In the genomic region with DNA sequence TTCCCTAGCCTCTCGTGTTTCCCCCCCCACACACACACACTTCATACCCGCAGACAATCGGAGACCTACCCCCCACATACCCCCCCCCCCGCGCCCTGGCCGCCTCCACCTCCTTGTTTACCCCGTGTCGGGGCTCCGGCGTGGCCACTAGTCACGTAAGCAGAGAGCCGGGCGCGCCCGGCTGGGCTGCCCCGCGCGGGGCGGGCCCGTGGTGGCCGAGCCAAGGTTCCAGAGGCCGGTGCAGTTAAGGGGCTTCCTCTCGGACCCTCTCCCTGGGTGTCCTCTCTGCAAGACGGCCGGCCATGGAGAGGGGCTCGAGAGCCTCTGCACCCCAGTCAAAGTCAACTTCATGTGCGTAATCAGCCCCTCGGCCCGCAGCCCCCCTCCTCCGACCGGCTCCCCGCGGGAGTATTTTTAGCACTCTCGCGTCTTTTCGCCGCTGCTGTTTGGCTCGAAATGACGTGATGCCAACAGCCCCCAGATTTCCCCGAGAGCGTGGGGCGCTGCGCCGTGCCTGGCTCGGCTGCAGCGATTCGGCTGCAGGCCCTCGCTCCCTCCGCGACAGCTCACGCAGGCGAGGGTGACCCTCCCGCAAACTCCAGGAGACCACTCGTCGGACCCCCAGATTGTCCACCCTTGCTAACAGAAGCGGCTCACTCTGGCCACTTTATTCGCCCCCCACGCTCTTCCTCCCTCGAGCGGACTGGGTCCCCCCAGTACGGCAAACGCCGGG, we compare ENCODE assay signal across 8 mouse cellular contexts. TPM values are rescaled to one million over a fixed set of nuclear protein-coding genes. Genes with fewer than 3 reads are reported as not detected.
DNase-seq lines count a peak whose midpoint lies in the region; ATAC-seq and TF ChIP-seq lines count a peak whose summit lies in the region.

No protein-coding gene starts in this region.

- H3K36me3 ChIP-seq in forebrain, embryonic 10.5 days (replicated peaks): peaks cover 5% of the 10 kb centered on the region; the same call in 1 of the 2 replicates
- H3K36me3 ChIP-seq in heart, embryonic 14.5 days (ENCODE audit: control insufficient read depth, insufficient read depth, low read length): no peaks in the 10 kb centered on the region
- H3K36me3 ChIP-seq in liver, embryonic 14.5 days (replicated peaks; ENCODE audit: control insufficient read depth, insufficient read depth, low read depth): no peaks in the 10 kb centered on the region
- H3K36me3 ChIP-seq in neural tube, embryonic 11.5 days (ENCODE audit: control insufficient read depth, insufficient read depth, low read length): no peaks in the 10 kb centered on the region
- H3K36me3 ChIP-seq in stomach, postnatal 0 days (ENCODE audit: control insufficient read depth, insufficient read depth, low read length): no peaks in the 10 kb centered on the region

- TF ChIP-seq EP300 in liver, embryonic 14.5 days (IDR thresholded peaks at IDR 0.05; ENCODE audit: low read depth): no peak; the same call in 1 of the 2 replicates
- TF ChIP-seq EP300 in stomach, postnatal 0 days (optimal IDR thresholded peaks at IDR 0.05): peak; percentile 24

- peak overlapping the region; percentile 94 for H3K27ac ChIP-seq in bone marrow macrophage, adult 2 months (ENCODE audit: insufficient read depth, low read depth, low read length)
- H3K27ac ChIP-seq in forebrain, embryonic 10.5 days: peak overlapping the region; percentile 96
- peak overlapping the region; percentile 98 to 99 for H3K27ac ChIP-seq in heart, embryonic 14.5 days (replicated peaks in 1 of 2; ENCODE audit: control insufficient read depth in 1 of 2, insufficient read depth in 1 of 2, low read depth in 2 of 2, low read length in 2 of 2)
- peak overlapping the region; percentile 94 for H3K27ac ChIP-seq in liver, embryonic 14.5 days
- peak overlapping the region; percentile 91 for H3K27ac ChIP-seq in neural tube, embryonic 11.5 days (ENCODE audit: low read depth, low read length)
- H3K27ac ChIP-seq in stomach, postnatal 0 days (replicated peaks): peak overlapping the region; percentile 100

- TF ChIP-seq CTCF in bone marrow macrophage, adult 2 months (IDR thresholded peaks at IDR 0.05; ENCODE audit: low read depth, low read length): no peak
- TF ChIP-seq CTCF in liver, embryonic 14.5 days (IDR thresholded peaks at IDR 0.05; ENCODE audit: low read depth): no peak
- TF ChIP-seq CTCF in stomach, postnatal 0 days (IDR thresholded peaks at IDR 0.05; ENCODE audit: low read depth): no peak

- WGBS in forebrain, embryonic 10.5 days: under 1% methylated on average over 63 of the region's 63 CpGs
- under 1% methylated on average over 63 of the region's 63 CpGs for WGBS in heart, embryonic 14.5 days
- WGBS in liver, embryonic 14.5 days (ENCODE audit: insufficient replicate concordance): under 1% methylated on average over 63 of the region's 63 CpGs
- WGBS in neural tube, embryonic 11.5 days: under 1% methylated on average over 61 of the region's 63 CpGs
- WGBS in stomach, postnatal 0 days: 0% methylated on average over 59 of the region's 63 CpGs

- ATAC-seq in heart, embryonic 14.5 days (ENCODE audit: insufficient number of reproducible peaks, insufficient read depth, low FRiP score, low read depth): peak; percentile 18
- ATAC-seq in liver, embryonic 14.5 days (ENCODE audit: insufficient read depth): peak; percentile 29
- peak; percentile 5 for ATAC-seq in neural tube, embryonic 11.5 days (ENCODE audit: insufficient read depth, low FRiP score, low TSS enrichment)
- ATAC-seq in stomach, postnatal 0 days (ENCODE audit: low FRiP score, low TSS enrichment): peak; percentile 54

- H3K9ac ChIP-seq in heart, embryonic 14.5 days (ENCODE audit: low read length): peak overlapping the region; percentile 98
- H3K9ac ChIP-seq in liver, embryonic 14.5 days (replicated peaks): peak overlapping the region; percentile 100
- peak overlapping the region; percentile 83 for H3K9ac ChIP-seq in neural tube, embryonic 11.5 days (ENCODE audit: low read length)
- peak overlapping the region; percentile 95 for H3K9ac ChIP-seq in stomach, postnatal 0 days (ENCODE audit: low read length)

- H3K4me1 ChIP-seq in bone marrow macrophage, adult 2 months (ENCODE audit: control insufficient read depth, insufficient read depth, low read length): peaks cover 23% of the 10 kb centered on the region
- peaks cover 53% of the 10 kb centered on the region for H3K4me1 ChIP-seq in forebrain, embryonic 10.5 days
- H3K4me1 ChIP-seq in heart, embryonic 14.5 days (ENCODE audit: control insufficient read depth in 2 of 2, insufficient read depth in 2 of 2, low read length in 2 of 2): peaks cover 12 to 19% of the 10 kb centered on the region in 2 experiments
- peaks cover 10 to 11% of the 10 kb centered on the region in 2 experiments for H3K4me1 ChIP-seq in liver, embryonic 14.5 days (replicated peaks; ENCODE audit: control insufficient read depth in 2 of 2, insufficient read depth in 2 of 2, low read length in 1 of 2)
- peaks cover 8% of the 10 kb centered on the region for H3K4me1 ChIP-seq in neural tube, embryonic 11.5 days (ENCODE audit: control insufficient read depth, insufficient read depth, low read length)
- H3K4me1 ChIP-seq in stomach, postnatal 0 days (replicated peaks; ENCODE audit: control insufficient read depth, insufficient read depth): peaks cover 8% of the 10 kb centered on the region; the same call in 1 of the 2 replicates

- H3K4me2 ChIP-seq in heart, embryonic 14.5 days (ENCODE audit: low read length): peak overlapping the region; percentile 94
- H3K4me2 ChIP-seq in liver, embryonic 14.5 days (ENCODE audit: low read depth): peak overlapping the region; percentile 100
- peak overlapping the region; percentile 97 for H3K4me2 ChIP-seq in neural tube, embryonic 11.5 days (ENCODE audit: low read depth)
- H3K4me2 ChIP-seq in stomach, postnatal 0 days (replicated peaks; ENCODE audit: low read depth): peak overlapping the region; percentile 99

- H3K4me3 ChIP-seq in bone marrow macrophage, adult 2 months (ENCODE audit: insufficient read depth, low read length): peak overlapping the region; percentile 100
- H3K4me3 ChIP-seq in forebrain, embryonic 10.5 days: peak overlapping the region; percentile 93
- H3K4me3 ChIP-seq in heart, embryonic 14.5 days (ENCODE audit: control insufficient read depth in 1 of 2, insufficient read depth in 1 of 2, low read depth in 1 of 2, low read length in 2 of 2): peak overlapping the region; percentile 70 to 84
- peak overlapping the region; percentile 96 to 99 for H3K4me3 ChIP-seq in liver, embryonic 14.5 days (ENCODE audit: insufficient read depth in 1 of 2, low read depth in 2 of 2, low read length in 2 of 2)
- H3K4me3 ChIP-seq in neural tube, embryonic 11.5 days (ENCODE audit: low read depth, low read length): peak overlapping the region; percentile 83
- H3K4me3 ChIP-seq in stomach, postnatal 0 days (ENCODE audit: low read depth, low read length): peak overlapping the region; percentile 83

- no peak for TF ChIP-seq POLR2A in bone marrow macrophage, adult 2 months (IDR thresholded peaks at IDR 0.05; ENCODE audit: borderline replicate concordance, low read depth, low read length)

- no peaks in the 10 kb centered on the region for H3K9me3 ChIP-seq in forebrain, embryonic 10.5 days
- no peaks in the 10 kb centered on the region for H3K9me3 ChIP-seq in heart, embryonic 14.5 days (ENCODE audit: control insufficient read depth, low read length)
- no peaks in the 10 kb centered on the region for H3K9me3 ChIP-seq in liver, embryonic 14.5 days (ENCODE audit: control insufficient read depth, low read length)
- no peaks in the 10 kb centered on the region for H3K9me3 ChIP-seq in neural tube, embryonic 11.5 days (ENCODE audit: control insufficient read depth, low read length)
- no peaks in the 10 kb centered on the region for H3K9me3 ChIP-seq in stomach, postnatal 0 days (ENCODE audit: control insufficient read depth, low read length)

- H3K27me3 ChIP-seq in forebrain, embryonic 10.5 days (ENCODE audit: poor library complexity, severe bottlenecking): no peaks in the 10 kb centered on the region
- H3K27me3 ChIP-seq in heart, embryonic 14.5 days (ENCODE audit: control insufficient read depth, insufficient read depth, low read length): no peaks in the 10 kb centered on the region
- no peaks in the 10 kb centered on the region for H3K27me3 ChIP-seq in liver, embryonic 14.5 days (ENCODE audit: control insufficient read depth, insufficient read depth, low read length)
- H3K27me3 ChIP-seq in neural tube, embryonic 11.5 days (ENCODE audit: control insufficient read depth, insufficient read depth, low read length): no peaks in the 10 kb centered on the region
- H3K27me3 ChIP-seq in stomach, postnatal 0 days (ENCODE audit: control insufficient read depth, insufficient read depth, low read length): no peaks in the 10 kb centered on the region

- peak; percentile 81 for DNase-seq in CD4-positive helper T cell, adult 2 months (ENCODE audit: low read depth, low spot score)
- peak; percentile 70 for DNase-seq in forebrain, embryonic 10.5 days (ENCODE audit: extremely low spot score, low spot score)
- peak; percentile 76 for DNase-seq in kidney, postnatal 14 days
- peak in 1 of 3 experiments; percentile 60 for DNase-seq in liver, embryonic 14.5 days (ENCODE audit: low read depth in 3 of 3, low spot score in 3 of 3)
- DNase-seq in neural tube, embryonic 11.5 days (ENCODE audit: low spot score): peak; percentile 78
- DNase-seq in stomach, postnatal 0 days (ENCODE audit: low spot score): peak; percentile 89

RNA-seq across cellular contexts. Expression of a gene that starts 2.8 kb away (rescaled TPM):
- polyA plus RNA-seq in bone marrow macrophage, adult 2 months (2012; ENCODE audit: insufficient read depth, insufficient read length, missing spikeins): 48.3 and 49.2 TPM in 2 replicates
- polyA plus RNA-seq in forebrain, embryonic 10.5 days (2016; fragmentation: Nextera tagmentation; extraction: Ambion mirVana): 16.1 and 20.7 TPM in 2 replicates
- polyA plus RNA-seq in heart, embryonic 14.5 days (2014; fragmentation: Nextera tagmentation; extraction: Ambion mirVana): 46.0 and 49.7 TPM in 2 replicates
- 11.1 and 16.5 TPM in 2 replicates for polyA plus RNA-seq in liver, embryonic 14.5 days (2012; rRNA removed)
- 27.7 and 33.1 TPM in 2 replicates for polyA plus RNA-seq in liver, embryonic 14.5 days (2014; fragmentation: Nextera tagmentation; extraction: Ambion mirVana)
- polyA plus RNA-seq in neural tube, embryonic 11.5 days (2014; fragmentation: Nextera tagmentation; extraction: Ambion mirVana): 56.4 and 58.4 TPM in 2 replicates
- 28.6 and 31.3 TPM in 2 replicates for polyA plus RNA-seq in stomach, postnatal 0 days (2015; fragmentation: Nextera tagmentation; extraction: Ambion mirVana)

RNA-seq across cellular contexts. Expression of a gene that starts 58.4 kb away (rescaled TPM):
- polyA plus RNA-seq in bone marrow macrophage, adult 2 months (2012; ENCODE audit: insufficient read depth, insufficient read length, missing spikeins): not detected in 2 replicates
- not detected in 2 replicates for polyA plus RNA-seq in forebrain, embryonic 10.5 days (2016; fragmentation: Nextera tagmentation; extraction: Ambion mirVana)
- polyA plus RNA-seq in heart, embryonic 14.5 days (2014; fragmentation: Nextera tagmentation; extraction: Ambion mirVana): not detected in 2 replicates
- not detected in 2 replicates for polyA plus RNA-seq in liver, embryonic 14.5 days (2012; rRNA removed)
- polyA plus RNA-seq in liver, embryonic 14.5 days (2014; fragmentation: Nextera tagmentation; extraction: Ambion mirVana): 3.0 TPM in 1 of 2 replicates, not detected in the other
- 7.2 TPM in 1 of 2 replicates, not detected in the other for polyA plus RNA-seq in neural tube, embryonic 11.5 days (2014; fragmentation: Nextera tagmentation; extraction: Ambion mirVana)
- not detected in 2 replicates for polyA plus RNA-seq in stomach, postnatal 0 days (2015; fragmentation: Nextera tagmentation; extraction: Ambion mirVana)
